Mouse (Mus musculus) right cerebral cortex, postnatal 4 days (tissue): ENCODE results near the gene Pon1.

Experiments used
- DNase-seq: peaks from one replicate; pipeline ENCODE4 v3.0.0-alpha.2; 2022

The Pon1 gene

GRCm38 (mm10) chr6:5129364-5130093 is 64.2 kb downstream of the Pon1 start:
- no peak for DNase-seq

GRCm38 (mm10) chr6:5120229-5120628 is 73.5 kb downstream of the Pon1 start:
- no peak for DNase-seq

GRCm38 (mm10) chr6:5119181-5119910 is 74.4 kb downstream of the Pon1 start:
- DNase-seq = no peak
